Mouse (Mus musculus) thymus, adult 2 months (tissue): ENCODE measurements around the gene 0610009B22Rik.

Experiments used
- CTCF ChIP-seq: fragments of 200-500 bp; IDR thresholded peaks from 2 replicates; pipeline ENCODE4 v1.5.1; 2012; ENCODE audit warnings: mild to moderate bottlenecking, control low read depth, low read length, moderate library complexity, borderline replicate concordance; ENCODE audit not compliant: control insufficient read depth, poor library complexity, insufficient read depth; ENCODE audit errors: extremely low read depth
- POLR2A ChIP-seq: fragments of 200-500 bp; IDR thresholded peaks from 2 replicates; pipeline ENCODE4 v1.6.1; 2012; ENCODE audit warnings: mild to moderate bottlenecking, low read length, control low read depth, moderate library complexity; ENCODE audit not compliant: control insufficient read depth, poor library complexity, insufficient read depth; ENCODE audit errors: extremely low read depth

GRCm38 (mm10) chr11:51648566-51648965, 40.1 kb downstream of the 0610009B22Rik start:
- no peak for TF ChIP-seq CTCF
- no peak for TF ChIP-seq POLR2A
